Mouse (Mus musculus) heart, postnatal 4 days (tissue): ENCODE data around the gene Ugt1a5. TPM values are rescaled to one million over a fixed set of nuclear protein-coding genes. Genes with fewer than 3 reads are reported as not detected.

Experiments used
- DNase-seq: peaks from one replicate; pipeline ENCODE4 v3.0.0; 2021
- total RNA-seq, 2 experiments: library from RNA; stranded (reverse); gene quantifications; 2 replicates each; pipeline ENCODE4 v1.2.3; 2021

Gene Ugt1a5
- total RNA-seq, 2 experiments from 2014 or later: not detected

DNA sequence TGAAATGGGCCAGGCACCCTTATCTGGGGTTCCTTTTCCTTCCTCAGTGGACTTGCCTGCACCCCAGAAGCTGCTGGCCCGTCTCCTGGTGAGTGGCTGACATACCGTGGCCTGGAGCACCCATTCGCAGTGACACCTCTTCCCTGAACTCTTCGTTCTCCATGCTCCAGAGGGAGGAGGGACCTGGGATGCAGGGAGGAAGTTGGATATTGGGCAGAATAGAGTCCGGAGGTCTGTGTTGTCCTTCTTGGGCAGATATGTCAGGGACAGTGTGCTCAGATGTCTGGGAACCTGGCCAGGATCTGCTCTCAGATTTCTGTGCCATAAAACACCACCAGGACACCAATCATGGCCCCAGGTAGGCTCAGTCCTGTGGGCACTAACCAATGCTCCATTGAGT lies 74.3 kb downstream of the Ugt1a5 start:
- DNase-seq: no peak

DNA sequence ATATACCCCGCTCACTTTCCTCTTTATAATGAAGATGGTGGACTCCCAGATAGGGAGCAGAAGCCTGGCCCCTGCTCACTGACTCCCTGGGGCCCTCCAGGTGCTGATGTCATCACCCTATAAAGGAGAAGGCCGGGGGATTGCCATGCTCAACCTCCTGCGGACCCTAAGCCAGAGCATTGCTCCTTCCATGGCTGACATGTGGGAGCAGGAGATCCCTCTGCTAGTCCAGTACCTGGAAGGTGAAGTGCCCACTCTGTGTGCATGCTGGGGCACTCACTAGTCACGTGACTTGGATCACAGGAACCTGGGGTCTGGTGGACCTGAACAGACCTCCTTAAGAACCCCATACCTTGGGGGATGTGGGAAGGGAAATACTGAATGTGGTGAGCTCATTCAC lies 74.8 kb downstream of the Ugt1a5 start:
- DNase-seq: no peak

DNA sequence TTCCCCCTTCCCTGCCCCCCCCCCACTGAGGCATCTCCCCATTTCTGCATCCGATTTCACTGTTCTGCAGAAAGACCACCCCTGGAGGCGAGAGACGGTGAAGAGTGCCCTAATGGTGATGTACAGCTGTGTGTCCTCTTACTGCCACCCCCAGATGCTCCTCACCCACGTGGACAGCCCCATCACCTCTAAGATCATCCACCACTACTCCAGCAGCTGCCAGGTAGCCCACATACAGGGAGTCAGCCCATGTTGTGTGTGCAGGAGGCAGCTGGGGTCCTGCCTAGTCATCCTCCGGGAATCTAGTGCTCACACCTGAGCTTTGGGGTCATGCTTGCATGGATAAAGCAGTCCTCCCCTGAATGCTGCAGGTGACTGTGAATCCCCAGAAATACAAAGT lies 78.0 kb downstream of the Ugt1a5 start:
- no peak for DNase-seq

DNA sequence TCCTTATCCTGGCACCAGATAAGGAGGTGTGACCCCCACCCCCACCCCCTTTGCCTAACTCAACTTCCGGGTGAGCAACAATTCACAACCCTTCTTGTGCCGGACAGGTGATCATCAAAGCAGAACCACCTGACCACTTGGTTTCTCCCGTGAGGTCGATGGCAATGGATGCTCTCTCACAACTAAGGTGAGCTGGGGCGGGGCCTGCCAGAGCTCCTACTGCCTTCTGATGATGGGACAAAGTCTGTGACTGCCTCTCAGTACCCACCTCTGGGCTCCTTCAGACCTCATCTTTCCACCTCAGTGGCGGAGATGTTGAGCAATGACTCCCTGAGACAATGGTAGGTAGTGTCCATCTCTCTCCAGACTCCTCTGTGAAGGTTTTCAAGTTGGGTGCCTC lies 80.1 kb downstream of the Ugt1a5 start:
- no peak for DNase-seq

DNA sequence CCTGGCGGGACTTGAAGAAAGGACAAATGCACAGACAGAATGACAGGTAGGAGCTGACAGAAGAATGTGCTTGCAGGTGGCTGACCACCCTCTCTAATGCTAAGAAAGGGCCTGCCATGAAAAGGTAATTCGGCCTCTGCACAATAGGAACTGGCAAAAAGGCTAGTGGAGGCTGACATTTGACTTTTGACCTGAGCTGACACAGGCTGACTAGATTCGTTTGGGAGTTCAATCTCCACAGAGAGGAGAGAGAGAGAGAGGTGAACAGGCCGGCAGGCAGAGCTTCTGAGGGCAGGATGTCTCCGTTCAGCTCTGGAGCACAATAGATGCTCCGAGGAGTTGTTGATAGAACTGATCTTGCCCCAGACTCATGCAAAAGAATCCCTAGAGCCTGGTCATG lies 80.6 kb downstream of the Ugt1a5 start:
- no peak for DNase-seq

DNA sequence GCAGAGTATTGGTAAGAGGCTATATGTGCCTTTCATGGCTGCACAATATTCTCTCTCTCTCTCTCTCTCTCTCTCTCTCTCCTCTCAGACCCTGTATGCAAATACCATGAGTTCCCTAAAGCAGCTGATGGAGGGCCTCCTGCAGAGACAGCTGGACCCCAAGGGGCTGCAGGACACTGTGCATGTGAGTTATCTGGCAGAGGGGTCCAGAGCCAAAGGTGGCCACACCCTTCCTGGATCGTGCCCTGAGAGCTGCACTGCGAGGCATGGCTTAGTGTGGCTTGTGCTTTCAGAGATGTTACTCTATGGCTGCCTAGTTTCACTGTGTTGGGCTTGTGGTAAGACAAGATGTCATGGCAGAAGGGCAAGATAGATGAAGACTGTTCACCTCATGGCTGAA lies 81.8 kb downstream of the Ugt1a5 start:
- DNase-seq: no peak

DNA sequence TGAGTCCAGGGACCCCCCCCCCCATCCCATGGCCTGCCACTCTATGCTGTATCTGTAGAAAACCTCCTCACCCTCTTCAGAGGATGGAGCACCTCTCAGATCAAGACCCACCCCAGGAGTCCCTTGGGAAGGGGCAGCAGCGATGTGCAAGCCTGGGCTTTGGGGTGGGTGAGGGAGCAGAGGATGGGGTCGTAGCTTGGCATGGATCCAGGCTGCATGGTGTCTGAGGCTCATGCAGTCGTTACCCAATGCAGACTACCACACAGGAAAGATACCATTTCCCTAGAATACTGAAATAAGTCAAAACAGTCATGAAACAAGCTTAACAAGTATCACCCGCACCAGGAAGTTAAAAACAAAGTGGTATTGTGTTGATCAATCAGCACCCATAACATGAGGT lies 82.8 kb downstream of the Ugt1a5 start:
- no peak for DNase-seq

DNA sequence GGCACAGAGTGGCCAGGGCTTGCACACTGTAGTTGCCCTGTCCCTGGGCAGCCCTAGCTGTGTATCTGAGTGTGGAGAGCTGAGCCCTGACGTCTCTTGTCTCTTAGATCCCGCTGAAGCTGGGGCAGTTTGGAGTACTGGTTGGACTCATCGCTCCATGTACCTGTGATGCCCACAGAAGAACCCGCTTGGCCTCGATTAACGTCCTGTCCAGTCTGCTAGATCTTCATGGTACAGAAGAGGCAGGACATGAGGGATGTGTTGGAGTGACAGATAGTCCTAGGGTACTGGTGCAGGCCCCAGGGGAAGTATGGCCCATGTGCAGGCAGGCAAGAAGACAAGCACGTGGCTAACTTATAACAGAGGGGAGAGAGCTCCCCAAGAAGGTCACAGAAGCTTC lies 83.8 kb downstream of the Ugt1a5 start:
- no peak for DNase-seq

DNA sequence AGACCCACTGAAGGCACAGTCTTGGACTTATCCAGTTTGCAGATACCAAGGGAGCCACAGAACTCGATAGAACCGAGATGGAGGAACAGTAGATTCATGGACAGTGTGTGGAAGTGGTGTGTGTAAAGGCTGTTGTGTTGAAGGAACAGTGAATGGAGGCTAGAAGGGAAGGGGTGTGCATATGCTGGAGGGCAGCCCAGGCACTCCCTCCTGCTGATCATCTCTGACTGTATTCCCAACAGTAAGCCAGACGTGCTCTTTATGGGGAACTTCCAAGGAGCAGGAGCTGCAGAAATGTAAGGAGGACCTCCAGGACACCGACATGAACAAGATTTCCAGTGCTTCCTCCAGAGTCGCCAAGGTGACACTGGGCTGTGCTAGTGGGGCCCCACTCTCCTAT lies 84.2 kb downstream of the Ugt1a5 start:
- DNase-seq: no peak

DNA sequence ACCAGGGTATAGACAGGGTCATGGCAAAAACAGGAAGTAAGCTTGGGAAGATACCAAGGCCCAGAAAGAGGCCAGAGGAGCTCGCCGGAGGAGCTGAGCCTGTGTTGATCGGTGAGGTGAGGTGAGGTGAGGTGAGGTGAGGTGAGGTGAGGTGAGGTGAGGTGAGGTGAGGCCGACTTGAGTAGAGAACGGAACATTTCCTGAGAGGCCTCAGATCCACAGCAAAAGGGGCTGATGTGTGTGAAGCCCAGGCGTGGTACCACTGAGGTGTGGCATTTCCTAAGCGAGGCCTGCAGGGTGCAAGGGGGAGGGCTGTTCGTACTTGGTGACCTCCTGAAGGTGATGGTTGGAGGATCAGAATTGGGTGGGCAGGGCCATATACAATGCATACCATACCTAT lies 87.3 kb downstream of the Ugt1a5 start:
- no peak for DNase-seq

DNA sequence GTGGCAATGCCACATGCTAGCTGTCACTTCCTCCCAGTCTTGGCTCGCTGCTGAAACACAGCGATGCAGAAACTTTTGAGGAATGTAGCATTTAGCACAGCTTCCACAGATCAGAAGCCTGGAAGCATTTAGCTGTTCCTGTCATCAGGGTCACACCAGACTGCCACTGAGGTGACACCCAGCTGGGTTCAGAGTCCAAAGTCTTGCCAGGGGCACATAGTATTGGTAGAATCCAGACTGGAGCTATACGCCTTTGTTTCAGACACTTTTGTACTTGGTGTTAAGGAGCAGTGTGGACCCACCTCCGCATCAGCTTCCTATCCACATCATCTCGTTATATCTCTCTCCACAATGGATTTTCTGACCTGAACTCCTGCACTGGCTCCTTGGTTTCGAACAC lies 87.7 kb downstream of the Ugt1a5 start:
- no peak for DNase-seq

DNA sequence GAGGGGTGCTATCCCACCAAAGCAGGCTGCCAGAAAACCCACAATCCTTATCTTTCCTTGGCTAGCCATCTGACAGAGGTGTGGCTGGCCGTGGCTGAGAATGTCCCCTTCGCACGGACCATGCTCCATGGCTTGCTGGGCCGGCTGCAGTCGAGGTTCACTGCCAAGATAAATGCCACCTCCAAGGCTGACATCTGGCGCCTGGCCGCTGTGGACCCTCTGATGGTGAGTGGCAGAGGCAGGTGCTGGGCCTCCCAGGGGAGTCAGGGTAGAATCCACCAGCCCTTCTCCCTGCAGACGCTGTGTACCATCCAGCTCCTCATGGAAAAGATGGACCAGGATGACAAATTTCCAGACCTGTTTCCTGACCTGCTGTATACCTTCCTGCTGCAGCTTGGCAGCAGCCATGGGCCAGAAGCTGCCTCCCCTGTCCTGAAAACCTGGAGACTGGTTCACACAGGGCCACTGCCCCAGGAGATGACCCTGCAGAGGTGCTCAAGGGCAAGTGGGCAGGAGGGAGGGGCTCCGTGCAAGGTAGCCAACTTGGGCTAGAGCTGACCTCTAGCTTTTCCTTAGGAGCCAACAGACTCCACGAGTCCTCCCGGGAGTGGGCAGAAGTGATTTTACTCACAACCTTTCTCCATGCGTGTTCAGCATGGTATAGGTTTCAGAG lies 89.1 kb downstream of the Ugt1a5 start:
- DNase-seq: no peak

DNA sequence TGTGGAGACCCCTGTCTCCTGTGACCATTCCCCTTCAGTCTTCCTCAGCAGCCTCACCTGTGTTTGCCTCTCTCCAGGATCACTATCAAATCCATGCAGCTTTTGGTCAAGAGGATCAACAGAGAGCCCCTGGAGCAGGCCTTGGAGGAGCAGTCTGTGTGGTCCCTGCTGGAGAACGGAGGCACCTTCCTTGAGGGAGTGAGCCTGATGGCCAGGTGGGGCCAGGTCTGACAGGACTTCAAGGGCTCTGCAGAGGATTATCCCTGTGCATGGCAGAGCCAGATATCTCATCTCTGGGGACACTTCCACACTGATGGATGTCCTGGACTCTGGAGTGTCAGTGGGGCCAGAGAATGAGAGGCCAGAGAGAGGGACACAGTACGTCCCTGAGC lies 89.7 kb downstream of the Ugt1a5 start:
- DNase-seq: no peak

DNA sequence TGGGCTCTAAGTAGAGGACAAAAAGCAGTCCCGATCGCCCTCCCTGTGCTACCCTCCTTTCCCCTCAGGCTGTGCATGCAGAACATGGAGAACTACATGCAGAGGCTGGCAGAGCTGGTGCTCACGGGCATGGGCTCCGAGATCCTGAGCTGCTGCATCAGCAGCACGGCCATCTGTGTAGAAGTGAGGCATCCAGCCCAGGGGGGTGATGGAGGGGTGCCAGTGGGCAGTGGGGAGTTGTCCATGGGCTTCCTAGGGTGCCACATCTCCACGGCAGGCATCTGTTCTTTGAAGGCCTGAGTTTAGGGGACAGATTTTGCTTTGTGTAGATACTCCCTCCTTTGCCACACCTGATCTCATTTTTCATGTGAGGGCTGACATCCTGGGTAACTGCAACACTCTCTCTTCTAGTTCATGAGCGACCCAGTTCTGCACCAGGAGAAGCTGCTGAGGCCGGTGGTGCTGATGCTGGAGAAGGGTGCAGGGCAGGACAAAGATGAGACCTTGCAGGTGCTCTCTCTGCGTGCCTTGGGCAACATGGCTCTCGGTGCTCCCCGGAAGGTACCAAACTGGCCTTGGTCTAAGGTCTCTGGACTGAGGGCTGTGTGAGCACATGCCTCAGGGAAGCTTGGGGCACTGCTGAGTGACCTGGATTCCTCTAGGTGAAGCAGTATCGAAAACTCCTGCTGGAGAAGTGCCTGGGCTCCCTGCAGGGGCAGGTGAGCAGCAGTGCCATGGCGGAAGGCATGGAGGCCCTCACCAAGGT lies 90.4 kb downstream of the Ugt1a5 start:
- DNase-seq: no peak

DNA sequence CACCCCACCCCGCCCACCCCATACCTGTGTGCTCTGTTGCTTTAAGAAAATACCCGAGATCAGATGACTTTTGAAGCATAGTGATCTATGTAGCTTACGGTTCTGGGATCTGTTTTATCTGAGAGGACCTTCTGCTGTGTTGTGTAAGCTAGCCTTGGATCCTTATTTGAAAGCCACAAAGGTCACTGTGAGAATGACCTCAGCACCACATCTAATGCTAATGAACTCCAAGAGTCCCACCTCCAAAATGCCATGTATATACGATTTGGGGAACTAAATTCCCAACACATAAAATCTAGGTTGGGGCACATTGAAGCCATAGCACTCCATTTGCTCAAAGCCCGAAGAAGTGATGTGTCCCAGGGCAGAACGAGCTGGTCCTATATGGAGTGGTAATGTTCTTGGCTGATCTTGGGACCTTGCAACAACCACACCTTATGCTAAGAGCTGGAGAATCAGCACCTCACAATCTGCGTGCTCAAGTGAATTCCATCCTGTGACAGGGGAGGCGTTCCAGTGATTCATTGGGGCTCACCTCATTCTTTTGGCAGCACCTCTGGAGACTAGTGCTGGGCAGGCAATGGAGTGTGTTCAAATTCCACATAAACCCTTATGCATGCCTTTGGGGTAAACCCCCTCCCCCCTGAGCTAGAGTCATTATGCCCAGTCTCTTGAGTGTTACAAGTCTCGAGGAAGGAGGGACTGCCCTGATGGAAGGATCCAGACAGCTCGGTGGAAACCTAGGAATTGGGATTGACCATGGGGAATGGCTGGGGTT lies 91.3 kb downstream of the Ugt1a5 start:
- DNase-seq: no peak

DNA sequence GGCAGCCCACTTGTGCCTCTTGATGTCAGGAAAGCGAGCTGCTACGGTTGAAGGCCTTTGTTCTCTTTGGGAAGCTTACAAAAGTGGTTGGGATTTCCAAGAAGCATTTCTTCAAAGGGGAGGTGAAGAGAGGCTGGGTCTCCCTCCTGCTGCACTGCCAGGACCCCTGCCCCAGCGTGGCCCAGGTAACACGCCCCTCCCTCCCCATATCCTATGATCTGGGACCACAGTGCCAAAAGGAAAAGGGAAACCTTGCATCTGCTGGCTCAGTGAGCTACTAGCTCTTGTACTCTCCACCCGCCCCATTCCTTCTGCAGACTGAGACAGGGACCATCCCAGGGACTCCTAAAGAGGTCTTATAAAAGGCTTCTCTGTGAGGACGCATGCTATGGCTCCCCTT lies 91.9 kb downstream of the Ugt1a5 start:
- no peak for DNase-seq

DNA sequence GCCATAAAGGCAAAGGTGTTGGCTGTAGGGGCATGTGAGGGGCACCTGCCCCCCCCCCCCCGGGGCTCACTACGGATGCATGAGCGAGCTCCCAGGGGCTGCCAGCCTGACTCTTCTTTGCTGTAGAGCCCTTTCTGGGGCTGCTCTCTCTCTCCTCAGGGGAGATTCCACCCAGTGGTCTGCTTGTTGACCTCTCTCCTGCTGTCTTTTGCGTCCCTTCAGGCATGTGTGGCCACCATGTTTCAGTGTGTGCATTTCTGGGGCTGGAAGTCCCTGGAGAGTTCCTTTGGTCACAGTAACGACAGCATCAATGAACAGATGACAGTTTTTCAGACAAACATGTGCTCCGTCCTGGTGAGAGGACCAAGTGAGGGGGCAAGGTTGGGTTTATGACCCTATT lies 92.5 kb downstream of the Ugt1a5 start:
- no peak for DNase-seq

DNA sequence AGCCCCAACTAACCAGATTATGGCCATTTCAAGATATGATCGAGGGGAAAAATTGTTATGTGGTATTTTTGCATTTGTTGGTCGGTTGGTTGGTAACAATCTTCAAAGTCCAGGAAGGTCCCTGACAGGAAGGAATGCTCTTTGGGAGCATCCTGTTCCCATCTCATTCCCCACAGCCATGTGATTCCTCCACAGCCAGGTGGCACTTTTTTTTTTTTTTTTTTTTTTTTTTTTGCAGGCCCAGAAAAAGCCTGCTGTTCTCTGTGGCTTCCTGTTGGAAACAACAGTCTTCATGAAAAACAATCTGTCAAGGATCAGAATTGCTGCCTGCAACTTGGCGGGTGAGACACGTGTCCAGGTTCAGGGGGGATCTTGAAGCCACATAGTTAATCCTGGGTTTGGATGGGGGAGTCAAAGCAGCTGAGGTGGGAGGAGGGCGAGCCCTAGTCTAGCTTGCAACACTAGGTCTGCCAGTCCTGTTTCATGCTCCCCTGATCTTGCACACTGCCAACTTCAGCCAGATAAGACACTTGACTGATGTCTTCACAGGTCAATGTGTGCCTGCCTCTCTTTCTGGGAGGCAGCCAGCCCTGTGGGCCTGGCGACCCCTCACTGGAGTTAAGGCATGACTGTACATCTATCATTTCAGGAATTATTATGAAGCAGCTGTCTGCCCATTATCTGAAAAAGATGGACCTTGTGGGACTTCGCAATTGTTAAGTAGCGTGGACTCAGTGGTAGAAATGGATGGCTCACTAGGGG lies 93.2 kb downstream of the Ugt1a5 start:
- peak; percentile 64 for DNase-seq

DNA sequence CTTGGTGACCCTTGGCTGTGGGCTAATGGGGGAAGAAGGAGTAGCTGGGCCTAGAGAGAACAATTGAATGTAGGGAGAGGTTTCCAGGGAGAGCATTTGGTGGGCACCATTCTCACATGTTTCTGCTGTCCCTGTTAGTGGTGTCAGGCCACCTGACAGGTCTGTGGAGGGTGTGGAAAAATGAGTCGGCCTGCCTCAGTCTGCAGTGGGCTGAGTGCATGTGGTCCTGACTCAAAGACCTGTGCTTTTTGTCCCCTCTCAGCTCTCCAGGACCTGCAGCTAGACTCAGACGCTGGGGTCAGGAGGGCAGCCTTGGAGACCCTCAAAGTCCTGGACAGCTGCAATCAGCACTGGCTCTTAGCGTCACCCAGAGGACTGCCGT lies 93.8 kb downstream of the Ugt1a5 start:
- no peak for DNase-seq

DNA sequence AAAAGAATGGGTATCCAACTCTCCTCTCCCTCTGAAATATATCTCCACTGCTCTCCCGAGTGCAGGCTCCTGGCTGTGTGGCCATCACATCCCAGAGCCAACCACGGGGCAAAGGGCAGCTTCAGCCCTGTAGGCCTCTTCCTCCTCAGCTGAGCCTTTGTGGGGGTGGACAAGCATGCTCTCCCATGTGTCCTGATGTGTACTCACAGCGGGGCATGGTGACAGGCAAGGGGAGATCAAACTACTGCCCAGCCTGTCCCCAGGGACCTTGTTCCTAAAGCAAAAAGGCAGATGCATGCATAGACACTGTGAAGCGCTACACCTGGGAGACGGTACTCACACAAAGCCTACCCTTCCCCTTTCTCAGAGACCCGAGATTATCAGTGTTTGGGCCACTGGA lies 94.3 kb downstream of the Ugt1a5 start:
- peak; percentile 68 for DNase-seq

DNA sequence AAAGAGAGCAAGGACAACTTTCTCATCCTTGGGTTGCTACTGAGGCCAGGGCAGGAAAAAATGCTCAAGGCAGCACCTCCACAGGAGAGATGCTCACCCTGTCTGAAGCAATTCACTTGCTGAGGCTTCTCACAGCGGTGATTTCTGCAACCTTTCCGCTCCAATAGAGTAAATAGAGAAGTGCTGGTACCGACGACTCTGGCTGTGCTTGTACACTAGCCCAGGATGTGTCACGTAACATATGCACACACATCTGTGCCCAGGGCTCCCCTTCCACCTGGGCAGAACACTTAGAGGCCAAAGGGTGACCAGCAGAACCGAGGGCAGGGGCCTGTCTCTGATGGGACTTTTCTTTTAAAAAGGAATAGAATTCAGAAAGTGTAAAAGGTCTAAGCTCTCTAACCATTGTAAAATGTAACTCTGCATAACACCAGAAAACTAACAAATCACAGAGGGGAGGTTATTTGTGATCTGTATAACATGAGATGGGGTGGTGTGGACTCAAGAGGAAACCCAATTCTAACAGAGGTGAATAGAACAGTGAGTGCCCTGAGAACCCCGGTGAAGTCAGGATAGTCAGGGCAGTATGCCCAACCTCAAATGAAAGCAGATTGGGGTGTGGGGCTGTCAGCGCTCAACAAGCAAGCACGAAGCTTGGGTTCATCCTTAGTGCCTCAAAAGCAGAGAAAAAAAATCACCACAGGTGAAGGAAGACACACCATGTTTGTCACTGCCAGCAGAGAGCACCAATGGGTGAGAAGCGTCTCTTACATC lies 95.0 kb downstream of the Ugt1a5 start:
- no peak for DNase-seq

DNA sequence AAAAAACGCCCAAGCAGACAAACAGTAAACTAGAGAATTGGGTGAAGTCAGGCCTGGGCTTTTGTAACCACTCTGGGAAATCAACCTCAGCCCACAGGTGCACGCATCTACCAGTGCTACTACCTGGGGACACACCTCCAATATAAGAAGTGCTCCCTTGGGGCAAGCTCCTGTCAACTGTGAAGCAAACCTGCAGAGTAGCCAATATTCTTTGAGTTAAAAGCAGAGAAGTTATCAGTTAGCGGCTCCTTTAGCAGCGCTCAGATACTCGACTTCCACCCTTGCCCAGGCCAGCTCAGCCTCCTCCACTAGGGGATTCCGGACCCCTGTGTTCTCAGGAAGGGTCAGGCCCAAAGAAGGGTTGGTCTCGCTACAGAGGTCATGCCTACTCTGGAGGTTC lies 95.9 kb downstream of the Ugt1a5 start:
- DNase-seq: no peak
